Mouse (Mus musculus) neural tube, embryonic 11.5 days (tissue): ENCODE measurements around the gene Patl2. TPM values are rescaled to one million over a fixed set of nuclear protein-coding genes. Genes with fewer than 3 reads are reported as not detected.
A peak's percentile ranks its signal among the peaks of the same experiment; 100 is the strongest.

Experiments
- ATAC-seq: fragments of 200-750 bp; cut with Nextera tagmentation; 2 replicates; pipeline ENCODE4 v1.8.0; 2017; ENCODE audit warnings: moderate number of reproducible peaks, mild to moderate bottlenecking, moderate TSS enrichment, moderate library complexity; ENCODE audit not compliant: insufficient read depth, low FRiP score, low TSS enrichment
- DNase-seq: peaks from one replicate; pipeline ENCODE4 v3.0.0-alpha.2; 2015; ENCODE audit warnings: low spot score
- H3K27ac ChIP-seq: fragments of 300-500 bp; sonication (generic); 2 replicates; pipeline ENCODE4 v1.5.1; 2014; ENCODE audit warnings: low read depth, mild to moderate bottlenecking, low read length
- H3K27me3 ChIP-seq: fragments of 300-500 bp; sonication (generic); 2 replicates; pipeline ENCODE4 v1.6.1; 2014; ENCODE audit warnings: mild to moderate bottlenecking, low read length, mixed read lengths; ENCODE audit not compliant: control insufficient read depth, insufficient read depth
- H3K36me3 ChIP-seq: fragments of 300-500 bp; sonication (generic); 2 replicates; pipeline ENCODE4 v1.6.1; 2014; ENCODE audit warnings: mild to moderate bottlenecking, low read length, moderate library complexity, mixed read lengths; ENCODE audit not compliant: control insufficient read depth, insufficient read depth
- H3K4me1 ChIP-seq: fragments of 300-500 bp; sonication (generic); 2 replicates; pipeline ENCODE4 v1.6.1; 2014; ENCODE audit warnings: low read length, mixed read lengths; ENCODE audit not compliant: control insufficient read depth, insufficient read depth
- H3K4me2 ChIP-seq: fragments of 300-500 bp; sonication (generic); 2 replicates; pipeline ENCODE4 v1.6.1; 2014; ENCODE audit warnings: low read depth, mild to moderate bottlenecking, moderate library complexity
- H3K4me3 ChIP-seq: fragments of 300-500 bp; sonication (generic); 2 replicates; pipeline ENCODE4 v1.5.1; 2014; ENCODE audit warnings: low read depth, low read length
- H3K9ac ChIP-seq: fragments of 300-500 bp; sonication (generic); 2 replicates; pipeline ENCODE4 v1.6.1; 2014; ENCODE audit warnings: mild to moderate bottlenecking, low read length
- H3K9me3 ChIP-seq: fragments of 300-500 bp; sonication (generic); 2 replicates; pipeline ENCODE4 v1.6.1; 2016; ENCODE audit warnings: low read length; ENCODE audit not compliant: control insufficient read depth
- WGBS: fragments of 180-500 bp; shearing (Covaris S2); extraction: QIAGEN DNeasy Blood & Tissue Kit; methylation state at CpG from one replicate; pipeline ENCODE4 v1.1.7; 2014; 5-methylcytosine and 5-hydroxymethylcytosine counted together
- polyA plus RNA-seq: library from polyadenylated mRNA; unstranded; fragments of >200 nt; fragmentation: Nextera tagmentation; extraction: Ambion mirVana; gene quantifications from 2 replicates; pipeline ENCODE4 v1.2.1, GENCODE M21; 2014

The Patl2 gene
- polyA plus RNA-seq, 1 experiment from 2014 or later, result not detected

- 41% methylated on average over 4 of the region's 4 CpGs for WGBS
- no peak overlapping the region for H3K9ac ChIP-seq
These were observed 24.4 kb downstream of the Patl2 start for GRCm38 (mm10) chr2:122161542-122161941.

GRCm38 (mm10) chr2:122160680-122161079 is 25.3 kb downstream of the Patl2 start, which contains the start of gene Trim69:
Gene Trim69, plus strand, starts transcription at chr2:122160700.
- no peak within 1 kb of the TSS for H3K4me2 ChIP-seq
- DNase-seq (peak; percentile 76), ATAC-seq (peak; percentile 55; the same call in 1 of the 2 replicates)
- H3K4me1 ChIP-seq, result no peaks in the 10 kb centered on the region
- no peaks in the 10 kb centered on the region for H3K36me3 ChIP-seq
- no peak within 1 kb of the TSS for H3K4me3 ChIP-seq
- H3K9ac ChIP-seq, result no peak within 1 kb of the TSS
- no peak within 1 kb of the TSS for H3K27ac ChIP-seq
- WGBS, result 39% methylated on average over 2 of the region's 2 CpGs
- H3K27me3 ChIP-seq, result no peaks in the 10 kb centered on the region
- H3K9me3 ChIP-seq, result no peaks in the 10 kb centered on the region

More at GRCm38 (mm10) chr2:122161542-122161941, 24.4 kb downstream of the Patl2 start:
- DNase-seq (no peak), ATAC-seq (no peak)
- Histone ChIP-seq H3K4me1 (no peaks in the 10 kb centered on the region), H3K27me3 (no peaks in the 10 kb centered on the region), H3K27ac (no peak overlapping the region), H3K36me3 (no peaks in the 10 kb centered on the region), H3K4me3 (no peak overlapping the region), H3K4me2 (no peak overlapping the region), H3K9me3 (no peaks in the 10 kb centered on the region)

GRCm38 (mm10) chr2:122159667-122160066 is 26.3 kb downstream of the Patl2 start:
- no peak for DNase-seq
- WGBS, result 84% methylated on average over 6 of the region's 6 CpGs
- H3K4me3 ChIP-seq, result no peak overlapping the region

GRCm38 (mm10) chr2:122158362-122158802 is 27.6 kb downstream of the Patl2 start:
- ATAC-seq (no peak), DNase-seq (no peak)
- H3K9ac ChIP-seq, result no peak overlapping the region
- H3K9me3 ChIP-seq, result no peaks in the 10 kb centered on the region
- H3K4me2 ChIP-seq, result no peak overlapping the region
- WGBS, result 74% methylated on average over 6 of the region's 6 CpGs
- no peaks in the 10 kb centered on the region for H3K36me3 ChIP-seq
- no peaks in the 10 kb centered on the region for H3K4me1 ChIP-seq
- H3K27ac ChIP-seq, result no peak overlapping the region
- H3K27me3 ChIP-seq, result no peaks in the 10 kb centered on the region
- H3K4me3 ChIP-seq, result no peak overlapping the region

More at GRCm38 (mm10) chr2:122159667-122160066, 26.3 kb downstream of the Patl2 start:
- Histone ChIP-seq H3K4me1 (no peaks in the 10 kb centered on the region), H3K4me2 (no peak overlapping the region), H3K27me3 (no peaks in the 10 kb centered on the region), H3K36me3 (no peaks in the 10 kb centered on the region), H3K9me3 (no peaks in the 10 kb centered on the region), H3K27ac (no peak overlapping the region), H3K9ac (no peak overlapping the region)
- no peak for ATAC-seq

GRCm38 (mm10) chr2:122157561-122157960 is 28.4 kb downstream of the Patl2 start:
- Histone ChIP-seq H3K4me3 (no peak overlapping the region), H3K27ac (no peak overlapping the region), H3K9ac (no peak overlapping the region), H3K27me3 (no peaks in the 10 kb centered on the region), H3K4me2 (no peak overlapping the region), H3K4me1 (no peaks in the 10 kb centered on the region), H3K36me3 (no peaks in the 10 kb centered on the region), H3K9me3 (no peaks in the 10 kb centered on the region)
- DNase-seq (no peak), ATAC-seq (no peak)

- no peak overlapping the region for H3K4me2 ChIP-seq
- no peak for DNase-seq
- no peaks in the 10 kb centered on the region for H3K27me3 ChIP-seq
These were observed 29.8 kb downstream of the Patl2 start for GRCm38 (mm10) chr2:122156051-122156700.

GRCm38 (mm10) chr2:122155292-122155691 is 30.7 kb downstream of the Patl2 start:
- no peak overlapping the region for H3K4me3 ChIP-seq
- no peaks in the 10 kb centered on the region for H3K4me1 ChIP-seq
- H3K4me2 ChIP-seq, result no peak overlapping the region
- 76% methylated on average over 2 of the region's 2 CpGs for WGBS
- H3K27ac ChIP-seq, result no peak overlapping the region
- no peaks in the 10 kb centered on the region for H3K27me3 ChIP-seq
- no peak overlapping the region for H3K9ac ChIP-seq
- no peaks in the 10 kb centered on the region for H3K9me3 ChIP-seq
- DNase-seq (no peak), ATAC-seq (no peak)
- no peaks in the 10 kb centered on the region for H3K36me3 ChIP-seq

More at GRCm38 (mm10) chr2:122156051-122156700, 29.8 kb downstream of the Patl2 start:
- Histone ChIP-seq H3K4me3 (no peak overlapping the region), H3K36me3 (no peaks in the 10 kb centered on the region), H3K9me3 (no peaks in the 10 kb centered on the region), H3K9ac (no peak overlapping the region), H3K4me1 (no peaks in the 10 kb centered on the region), H3K27ac (no peak overlapping the region)
- ATAC-seq, result no peak
- 96% methylated on average over 4 of the region's 4 CpGs for WGBS

- H3K4me2 ChIP-seq, result no peak overlapping the region
- H3K4me1 ChIP-seq, result no peaks in the 10 kb centered on the region
- WGBS, result 94% methylated on average over 2 of the region's 2 CpGs
- no peak overlapping the region for H3K27ac ChIP-seq
- H3K36me3 ChIP-seq, result no peaks in the 10 kb centered on the region
- H3K9me3 ChIP-seq, result no peaks in the 10 kb centered on the region
- no peaks in the 10 kb centered on the region for H3K27me3 ChIP-seq
- no peak overlapping the region for H3K9ac ChIP-seq
- no peak for DNase-seq
- no peak for ATAC-seq
- H3K4me3 ChIP-seq, result no peak overlapping the region
These were observed 31.5 kb downstream of the Patl2 start for GRCm38 (mm10) chr2:122154479-122154878.

GRCm38 (mm10) chr2:122153681-122154365 is 32.2 kb downstream of the Patl2 start:
- WGBS, result 87% methylated on average over 6 of the region's 7 CpGs
- no peak overlapping the region for H3K4me2 ChIP-seq
- no peaks in the 10 kb centered on the region for H3K36me3 ChIP-seq
- H3K27me3 ChIP-seq, result no peaks in the 10 kb centered on the region
- H3K9me3 ChIP-seq, result no peaks in the 10 kb centered on the region
- H3K9ac ChIP-seq, result no peak overlapping the region
- ATAC-seq (no peak), DNase-seq (no peak)
- H3K4me1 ChIP-seq, result no peaks in the 10 kb centered on the region
- H3K27ac ChIP-seq, result no peak overlapping the region
- H3K4me3 ChIP-seq, result no peak overlapping the region
